Mouse (Mus musculus): Measurements from ENCODE around the gene Avil. TPM values are rescaled to one million over a fixed set of nuclear protein-coding genes. Genes with fewer than 3 reads are reported as not detected.
A peak's percentile ranks its signal among the peaks of the same experiment; 100 is the strongest.

The Avil gene
- polyA plus RNA-seq, 1 experiment from 2014 or later: 0.13 TPM

- peak; percentile 94 for DNase-seq (ENCODE audit: low spot score)
- Histone ChIP-seq H3K4me3 (ENCODE audit: low read depth, low read length) (peak within 1 kb of the TSS; percentile 84), H3K36me3 (ENCODE audit: insufficient read depth, low read length) (no peaks in the 10 kb centered on the region; the same call in 1 of the 2 replicates), H3K27me3 (replicated peaks; ENCODE audit: insufficient read depth, low read length) (no peaks in the 10 kb centered on the region), H3K4me2 (replicated peaks; ENCODE audit: low read depth, low read length) (peak within 1 kb of the TSS; percentile 88), H3K4me1 (ENCODE audit: insufficient read depth, low read depth, low read length) (no peaks in the 10 kb centered on the region), H3K27ac (ENCODE audit: low read length) (peak within 1 kb of the TSS; percentile 82), H3K9ac (replicated peaks; ENCODE audit: low read depth) (peak within 1 kb of the TSS; percentile 74), H3K9me3 (ENCODE audit: low read length) (no peaks in the 10 kb centered on the region)
- TF ChIP-seq EP300 (IDR thresholded peaks at IDR 0.05): no peak
- TF ChIP-seq CTCF (IDR thresholded peaks at IDR 0.05): peak; percentile 97
- WGBS: 5% methylated on average over 56 of the region's 56 CpGs
- ATAC-seq: peak; percentile 94
Observed at GRCm38 (mm10) chr10:127030336-127031296, 30.1 kb downstream of the Avil start, which contains the start of gene Tsfm. Gene Tsfm (minus strand): TSS chr10:127030840.

- no peak overlapping the region for H3K4me3 ChIP-seq (ENCODE audit: low read depth, low read length)
- no peak overlapping the region for H3K9ac ChIP-seq (replicated peaks; ENCODE audit: low read depth)
- DNase-seq (ENCODE audit: low spot score): no peak
- H3K36me3 ChIP-seq (ENCODE audit: insufficient read depth, low read length): no peaks in the 10 kb centered on the region
- no peak for ATAC-seq
- no peak overlapping the region for H3K27ac ChIP-seq (ENCODE audit: low read length)
- H3K4me2 ChIP-seq (replicated peaks; ENCODE audit: low read depth, low read length): no peak overlapping the region
- H3K9me3 ChIP-seq (ENCODE audit: low read length): no peaks in the 10 kb centered on the region
- TF ChIP-seq CTCF (IDR thresholded peaks at IDR 0.05) (no peak), EP300 (IDR thresholded peaks at IDR 0.05) (no peak)
- 76% methylated on average over 7 of the region's 8 CpGs for WGBS
- no peaks in the 10 kb centered on the region for H3K27me3 ChIP-seq (replicated peaks; ENCODE audit: insufficient read depth, low read length)
- no peaks in the 10 kb centered on the region for H3K4me1 ChIP-seq (ENCODE audit: insufficient read depth, low read depth, low read length)
Observed at GRCm38 (mm10) chr10:127033301-127033741, 32.8 kb downstream of the Avil start.

GRCm38 (mm10) chr10:127036273-127036672 lies 35.8 kb downstream of the Avil start:
- no peak overlapping the region for H3K27ac ChIP-seq (ENCODE audit: low read length)
- ATAC-seq (no peak), DNase-seq (ENCODE audit: low spot score) (no peak)
- H3K9ac ChIP-seq (replicated peaks; ENCODE audit: low read depth): no peak overlapping the region
- H3K4me3 ChIP-seq (ENCODE audit: low read depth, low read length): no peak overlapping the region
- WGBS: 72% methylated on average over 12 of the region's 12 CpGs
- no peak for TF ChIP-seq CTCF (IDR thresholded peaks at IDR 0.05)
- TF ChIP-seq EP300 (IDR thresholded peaks at IDR 0.05): no peak
- no peak overlapping the region for H3K4me2 ChIP-seq (replicated peaks; ENCODE audit: low read depth, low read length)
- H3K27me3 ChIP-seq (replicated peaks; ENCODE audit: insufficient read depth, low read length): no peaks in the 10 kb centered on the region
- no peaks in the 10 kb centered on the region for H3K4me1 ChIP-seq (ENCODE audit: insufficient read depth, low read depth, low read length)
- no peaks in the 10 kb centered on the region for H3K9me3 ChIP-seq (ENCODE audit: low read length)
- H3K36me3 ChIP-seq (ENCODE audit: insufficient read depth, low read length): no peaks in the 10 kb centered on the region

DNA sequence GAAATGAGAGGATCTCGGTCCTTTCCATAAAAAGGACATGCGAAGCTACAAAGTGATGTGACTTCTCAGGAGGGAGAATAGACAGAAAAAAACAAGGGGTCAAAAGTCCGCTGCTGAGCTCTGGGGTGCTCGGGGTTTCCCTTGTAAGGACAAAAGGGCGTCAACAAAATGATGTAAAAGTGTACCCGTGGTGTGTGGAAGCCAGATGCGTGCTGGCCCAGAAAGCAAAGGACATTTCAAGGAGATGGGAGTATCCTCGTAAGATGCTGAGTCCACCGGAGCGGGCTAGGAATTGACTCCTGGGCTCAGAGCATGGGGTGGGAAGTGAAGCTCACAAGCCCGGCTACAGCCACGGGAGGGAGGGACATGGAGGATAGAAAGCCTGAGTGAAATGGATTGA lies 37.1 kb downstream of the Avil start:
- 78% methylated on average over 12 of the region's 12 CpGs for WGBS
- H3K9me3 ChIP-seq (ENCODE audit: low read length): no peaks in the 10 kb centered on the region
- no peak for TF ChIP-seq EP300 (IDR thresholded peaks at IDR 0.05)
- TF ChIP-seq CTCF (IDR thresholded peaks at IDR 0.05): no peak
- peaks cover 3% of the 10 kb centered on the region; the same call in 1 of the 2 replicates for H3K4me1 ChIP-seq (ENCODE audit: insufficient read depth, low read depth, low read length)
- H3K4me3 ChIP-seq (ENCODE audit: low read depth, low read length): no peak overlapping the region
- H3K27ac ChIP-seq (ENCODE audit: low read length): no peak overlapping the region
- H3K36me3 ChIP-seq (ENCODE audit: insufficient read depth, low read length): no peaks in the 10 kb centered on the region
- no peaks in the 10 kb centered on the region for H3K27me3 ChIP-seq (replicated peaks; ENCODE audit: insufficient read depth, low read length)
- H3K9ac ChIP-seq (replicated peaks; ENCODE audit: low read depth): no peak overlapping the region
- DNase-seq (ENCODE audit: low spot score) (no peak), ATAC-seq (no peak)
- no peak overlapping the region for H3K4me2 ChIP-seq (replicated peaks; ENCODE audit: low read depth, low read length)

GRCm38 (mm10) chr10:127040569-127041214 lies 40.2 kb downstream of the Avil start:
- H3K4me3 ChIP-seq (ENCODE audit: low read depth, low read length): peak overlapping the region; percentile 69
- DNase-seq (ENCODE audit: low spot score) (peak; percentile 36), ATAC-seq (no peak)
- H3K4me1 ChIP-seq (ENCODE audit: insufficient read depth, low read depth, low read length): peaks cover 3% of the 10 kb centered on the region; the same call in 1 of the 2 replicates
- no peak overlapping the region for H3K27ac ChIP-seq (ENCODE audit: low read length)
- H3K27me3 ChIP-seq (replicated peaks; ENCODE audit: insufficient read depth, low read length): no peaks in the 10 kb centered on the region
- H3K4me2 ChIP-seq (replicated peaks; ENCODE audit: low read depth, low read length): peak overlapping the region; percentile 97
- TF ChIP-seq CTCF (IDR thresholded peaks at IDR 0.05) (no peak), EP300 (IDR thresholded peaks at IDR 0.05) (no peak)
- H3K9me3 ChIP-seq (ENCODE audit: low read length): no peaks in the 10 kb centered on the region
- no peaks in the 10 kb centered on the region for H3K36me3 ChIP-seq (ENCODE audit: insufficient read depth, low read length)
- WGBS: 2% methylated on average over 20 of the region's 20 CpGs
- peak overlapping the region; percentile 46 for H3K9ac ChIP-seq (replicated peaks; ENCODE audit: low read depth)

DNA sequence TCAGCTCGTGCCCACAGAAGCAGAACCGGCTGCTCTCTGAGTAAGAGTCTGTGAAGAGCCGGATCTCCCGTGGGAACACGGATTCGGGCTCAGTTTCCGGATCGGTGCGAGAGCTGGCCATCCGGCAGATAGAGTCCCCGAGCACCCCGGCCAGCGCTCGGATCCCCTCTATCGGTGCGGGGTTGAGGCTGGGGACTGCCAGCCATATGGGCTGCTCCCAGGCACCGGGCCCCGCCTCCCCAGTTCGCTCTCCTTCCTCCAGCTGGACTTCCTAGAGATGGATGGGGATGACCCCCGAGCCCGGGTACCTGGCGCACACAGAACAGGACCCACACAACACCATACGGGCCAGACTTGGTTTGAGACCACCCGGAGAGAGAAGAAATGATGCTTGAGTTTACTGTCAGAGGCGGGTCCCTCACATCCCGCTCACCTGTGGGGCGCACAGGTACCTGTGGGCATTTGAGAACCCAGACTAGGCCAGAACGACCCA lies 40.8 kb downstream of the Avil start, which contains the start of the genes Mettl1 and Eef1akmt3:
Gene Mettl1, plus strand, starts transcription at position 141 of the 493 bp plus-strand sequence.
Gene Eef1akmt3, minus strand, starts transcription at position 240 of the 493 bp plus-strand sequence.
- H3K4me1 ChIP-seq (ENCODE audit: insufficient read depth, low read depth, low read length): peaks cover 3% of the 10 kb centered on the region; the same call in 1 of the 2 replicates
- DNase-seq (ENCODE audit: low spot score): peak; percentile 33
- no peaks in the 10 kb centered on the region for H3K36me3 ChIP-seq (ENCODE audit: insufficient read depth, low read length)
- H3K9me3 ChIP-seq (ENCODE audit: low read length): no peaks in the 10 kb centered on the region
- peak within 1 kb of the TSS; percentile 69 for H3K4me3 ChIP-seq (ENCODE audit: low read depth, low read length)
- no peak for TF ChIP-seq CTCF (IDR thresholded peaks at IDR 0.05)
- TF ChIP-seq EP300 (IDR thresholded peaks at IDR 0.05): no peak
- H3K27me3 ChIP-seq (replicated peaks; ENCODE audit: insufficient read depth, low read length): no peaks in the 10 kb centered on the region
- peak within 1 kb of the TSS; percentile 97 for H3K4me2 ChIP-seq (replicated peaks; ENCODE audit: low read depth, low read length)
- WGBS: under 1% methylated on average over 28 of the region's 28 CpGs
- ATAC-seq: peak; percentile 49
- H3K27ac ChIP-seq (ENCODE audit: low read length): 0 out of 2 replicates have a peak within 1 kb of the TSS, but pooled peaks have one; percentile 4
- peak within 1 kb of the TSS; percentile 46 for H3K9ac ChIP-seq (replicated peaks; ENCODE audit: low read depth)

Measured in lung, postnatal 0 days (tissue).